Mouse (Mus musculus): ENCODE results near the gene Ep400. TPM values are rescaled to one million over a fixed set of nuclear protein-coding genes. Genes with fewer than 3 reads are reported as not detected.
A peak's percentile ranks its signal among the peaks of the same experiment; 100 is the strongest.

Gene Ep400
- polyA plus RNA-seq, 1 experiment from 2014 or later: 25.1 TPM

- H3K36me3 ChIP-seq (ENCODE audit: control insufficient read depth, insufficient read depth): peaks cover 32% of the 10 kb centered on the region
- H3K4me1 ChIP-seq (ENCODE audit: control insufficient read depth, low read depth, low read length): peaks cover 72% of the 10 kb centered on the region
Measured at GRCm38 (mm10) chr5:110802809-110803208, 32.3 kb upstream of the Ep400 start.

DNA sequence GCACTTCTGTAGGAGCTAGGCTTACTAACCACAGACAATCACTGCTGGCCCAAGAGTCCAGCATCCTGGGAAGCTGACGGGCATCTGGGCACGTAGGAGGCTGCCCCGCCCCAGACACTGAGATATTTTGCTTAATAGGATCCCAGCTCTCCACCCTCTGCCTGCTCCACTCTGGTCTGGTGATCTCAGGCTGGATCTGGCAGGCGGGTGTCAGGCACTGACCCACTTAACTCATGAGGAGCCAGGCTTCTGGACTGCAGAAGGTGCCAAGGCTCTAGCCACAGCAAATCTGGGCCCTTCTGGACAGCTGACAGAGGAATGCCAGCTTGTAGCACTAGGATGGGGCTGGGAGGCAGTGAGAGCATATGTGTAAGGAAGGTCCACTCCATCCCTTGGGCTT lies 31.7 kb upstream of the Ep400 start:
- Histone ChIP-seq H3K9ac (ENCODE audit: low read depth, low read length) (no peak overlapping the region), H3K27ac (ENCODE audit: low read length) (no peak overlapping the region), H3K36me3 (ENCODE audit: control insufficient read depth, insufficient read depth) (peaks cover 33% of the 10 kb centered on the region), H3K9me3 (replicated peaks; ENCODE audit: control insufficient read depth, low read length) (no peaks in the 10 kb centered on the region), H3K4me2 (ENCODE audit: low read depth, low read length) (no peak overlapping the region), H3K4me1 (ENCODE audit: control insufficient read depth, low read depth, low read length) (peaks cover 66% of the 10 kb centered on the region), H3K27me3 (ENCODE audit: control insufficient read depth, insufficient read depth, low read depth, low read length) (no peaks in the 10 kb centered on the region), H3K4me3 (ENCODE audit: low read depth, low read length) (no peak overlapping the region)
- ATAC-seq (ENCODE audit: low read depth): no peak
- WGBS (ENCODE audit: insufficient replicate concordance): 74% methylated on average over 4 of the region's 4 CpGs

More at GRCm38 (mm10) chr5:110802809-110803208, 32.3 kb upstream of the Ep400 start:
- no peak for ATAC-seq (ENCODE audit: low read depth)
- no peak overlapping the region for H3K4me3 ChIP-seq (ENCODE audit: low read depth, low read length)
- H3K9me3 ChIP-seq (replicated peaks; ENCODE audit: control insufficient read depth, low read length): no peaks in the 10 kb centered on the region
- H3K27ac ChIP-seq (ENCODE audit: low read length): no peak overlapping the region
- no peak overlapping the region for H3K4me2 ChIP-seq (ENCODE audit: low read depth, low read length)
- no peaks in the 10 kb centered on the region for H3K27me3 ChIP-seq (ENCODE audit: control insufficient read depth, insufficient read depth, low read depth, low read length)
- H3K9ac ChIP-seq (ENCODE audit: low read depth, low read length): no peak overlapping the region

DNA sequence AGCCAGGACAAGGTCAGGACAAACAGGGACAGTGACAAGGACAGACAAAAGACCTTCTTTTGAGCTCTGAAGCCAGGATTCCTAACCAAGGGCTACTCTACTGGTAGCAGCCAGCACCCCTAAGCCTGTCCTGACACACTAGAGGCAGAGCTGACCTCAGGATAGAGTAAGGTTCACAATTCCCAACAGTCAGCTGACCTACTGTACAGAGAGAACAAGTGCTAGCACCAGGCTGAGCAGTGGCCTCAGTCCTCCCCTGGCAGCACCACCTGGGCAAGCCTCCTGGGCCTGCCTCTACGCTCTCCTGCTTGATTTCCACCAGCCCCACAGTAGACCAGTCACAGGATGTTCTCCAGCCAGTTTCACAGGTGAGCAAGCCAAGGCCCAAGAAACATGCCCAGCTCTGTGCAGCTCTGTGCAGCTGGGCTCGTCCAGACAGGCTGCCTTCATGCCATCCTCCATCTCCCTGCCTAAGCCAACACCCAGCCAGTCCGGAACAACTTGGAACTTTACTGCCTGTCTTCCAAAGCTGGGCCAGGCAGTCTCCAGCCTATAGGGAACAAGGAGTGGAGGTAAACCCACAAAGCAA lies 30.6 kb upstream of the Ep400 start:
- Histone ChIP-seq H3K4me1 (ENCODE audit: control insufficient read depth, low read depth, low read length) (peaks cover 55% of the 10 kb centered on the region), H3K4me3 (ENCODE audit: low read depth, low read length) (no peak overlapping the region), H3K9ac (ENCODE audit: low read depth, low read length) (peak overlapping the region; percentile 25; the same call in 1 of the 2 replicates), H3K27ac (ENCODE audit: low read length) (peak overlapping the region; percentile 56), H3K27me3 (ENCODE audit: control insufficient read depth, insufficient read depth, low read depth, low read length) (no peaks in the 10 kb centered on the region), H3K9me3 (replicated peaks; ENCODE audit: control insufficient read depth, low read length) (no peaks in the 10 kb centered on the region), H3K4me2 (ENCODE audit: low read depth, low read length) (no peak overlapping the region), H3K36me3 (ENCODE audit: control insufficient read depth, insufficient read depth) (peaks cover 42% of the 10 kb centered on the region)
- peak; percentile 37 for ATAC-seq (ENCODE audit: low read depth)
- 85% methylated on average over 3 of the region's 3 CpGs for whole genome bisulfite sequencing (ENCODE audit: insufficient replicate concordance)

- Histone ChIP-seq H3K4me1 (ENCODE audit: control insufficient read depth, low read depth, low read length) (peaks cover 24% of the 10 kb centered on the region), H3K9me3 (replicated peaks; ENCODE audit: control insufficient read depth, low read length) (no peaks in the 10 kb centered on the region), H3K4me2 (ENCODE audit: low read depth, low read length) (no peak overlapping the region), H3K36me3 (ENCODE audit: control insufficient read depth, insufficient read depth) (peaks cover 68% of the 10 kb centered on the region), H3K27me3 (ENCODE audit: control insufficient read depth, insufficient read depth, low read depth, low read length) (no peaks in the 10 kb centered on the region), H3K9ac (ENCODE audit: low read depth, low read length) (no peak overlapping the region), H3K4me3 (ENCODE audit: low read depth, low read length) (no peak overlapping the region), H3K27ac (ENCODE audit: low read length) (peak overlapping the region; percentile 86)
- 74% methylated on average over 4 of the region's 4 CpGs for WGBS (ENCODE audit: insufficient replicate concordance)
- ATAC-seq (ENCODE audit: low read depth): peak; percentile 82
Measured at GRCm38 (mm10) chr5:110797696-110798095, 27.2 kb upstream of the Ep400 start.

DNA sequence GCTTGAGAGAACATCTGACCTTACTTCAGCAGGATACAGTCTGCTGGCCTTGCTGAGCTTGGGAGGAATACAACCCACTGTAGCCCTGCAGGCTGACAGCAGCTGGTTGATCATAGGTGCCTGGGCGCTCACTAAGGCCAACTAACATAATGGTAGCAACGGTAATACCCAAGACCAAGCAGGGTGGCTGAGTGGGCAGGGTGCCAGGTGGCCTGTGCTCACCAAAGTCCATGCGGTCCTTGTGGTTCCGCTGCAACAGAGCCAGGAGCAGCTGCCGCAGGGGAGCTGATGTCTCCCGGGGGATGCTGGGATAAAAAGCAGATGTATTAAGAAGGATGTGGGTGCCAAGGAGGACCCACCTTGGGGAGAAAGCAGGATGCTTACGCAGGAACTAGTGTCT lies 23.8 kb upstream of the Ep400 start:
- Histone ChIP-seq H3K36me3 (ENCODE audit: control insufficient read depth, insufficient read depth) (peaks cover 86% of the 10 kb centered on the region), H3K4me2 (ENCODE audit: low read depth, low read length) (no peak overlapping the region), H3K27ac (ENCODE audit: low read length) (no peak overlapping the region), H3K9ac (ENCODE audit: low read depth, low read length) (no peak overlapping the region), H3K4me3 (ENCODE audit: low read depth, low read length) (no peak overlapping the region), H3K4me1 (ENCODE audit: control insufficient read depth, low read depth, low read length) (no peaks in the 10 kb centered on the region; the same call in 1 of the 2 replicates), H3K9me3 (replicated peaks; ENCODE audit: control insufficient read depth, low read length) (no peaks in the 10 kb centered on the region), H3K27me3 (ENCODE audit: control insufficient read depth, insufficient read depth, low read depth, low read length) (no peaks in the 10 kb centered on the region)
- WGBS (ENCODE audit: insufficient replicate concordance): 94% methylated on average over 7 of the region's 7 CpGs
- ATAC-seq (ENCODE audit: low read depth): no peak

GRCm38 (mm10) chr5:110788684-110789083 lies 18.2 kb upstream of the Ep400 start:
- H3K27ac ChIP-seq (ENCODE audit: low read length): no peak overlapping the region
- peaks cover 14% of the 10 kb centered on the region for H3K4me1 ChIP-seq (ENCODE audit: control insufficient read depth, low read depth, low read length)
- no peak overlapping the region for H3K9ac ChIP-seq (ENCODE audit: low read depth, low read length)
- H3K9me3 ChIP-seq (replicated peaks; ENCODE audit: control insufficient read depth, low read length): no peaks in the 10 kb centered on the region
- H3K4me2 ChIP-seq (ENCODE audit: low read depth, low read length): no peak overlapping the region
- H3K27me3 ChIP-seq (ENCODE audit: control insufficient read depth, insufficient read depth, low read depth, low read length): no peaks in the 10 kb centered on the region
- no peak overlapping the region for H3K4me3 ChIP-seq (ENCODE audit: low read depth, low read length)
- peak; percentile 33; the same call in 1 of the 2 replicates for ATAC-seq (ENCODE audit: low read depth)
- H3K36me3 ChIP-seq (ENCODE audit: control insufficient read depth, insufficient read depth): peaks cover 81% of the 10 kb centered on the region
- WGBS (ENCODE audit: insufficient replicate concordance): 55% methylated on average over 5 of the region's 5 CpGs

DNA sequence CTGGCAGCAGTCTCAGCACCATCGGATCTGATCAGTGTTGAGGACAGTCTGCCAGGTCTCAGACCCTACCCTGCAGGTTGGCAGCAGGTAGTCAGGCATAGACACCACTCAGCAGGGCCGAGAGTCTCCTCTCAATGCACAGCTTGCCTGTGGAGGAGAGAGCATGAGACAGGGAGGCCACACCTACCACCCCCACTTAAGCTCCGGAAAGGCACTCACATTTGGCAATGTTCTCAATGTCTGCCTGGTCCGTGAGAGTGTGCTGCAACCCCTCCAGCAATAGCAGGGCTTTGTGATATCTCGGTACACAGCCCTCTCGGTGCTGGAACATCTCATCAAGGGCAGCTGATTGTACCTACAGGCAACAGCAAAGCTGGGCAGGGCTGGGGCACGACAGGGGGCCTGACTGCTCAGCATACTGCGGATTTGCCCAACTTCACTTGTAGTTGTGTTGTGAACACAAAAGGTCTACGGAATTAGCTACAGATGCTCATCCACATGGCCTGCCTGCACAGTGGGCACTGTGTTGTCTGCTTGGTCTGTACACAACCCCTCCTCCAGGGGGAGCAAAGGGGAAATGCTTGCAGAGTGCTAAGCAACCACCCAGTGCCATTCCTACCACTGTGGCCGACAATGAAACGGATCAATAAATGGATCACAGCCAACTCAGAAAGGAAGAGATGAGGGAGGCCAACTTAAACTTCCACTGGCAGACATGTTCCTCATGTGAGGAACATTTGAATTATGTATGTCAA lies 15.7 kb upstream of the Ep400 start:
- H3K9me3 ChIP-seq (replicated peaks; ENCODE audit: control insufficient read depth, low read length): no peaks in the 10 kb centered on the region
- H3K9ac ChIP-seq (ENCODE audit: low read depth, low read length): no peak overlapping the region
- no peaks in the 10 kb centered on the region for H3K27me3 ChIP-seq (ENCODE audit: control insufficient read depth, insufficient read depth, low read depth, low read length)
- WGBS (ENCODE audit: insufficient replicate concordance): 69% methylated on average over 11 of the region's 11 CpGs
- peaks cover 57% of the 10 kb centered on the region for H3K36me3 ChIP-seq (ENCODE audit: control insufficient read depth, insufficient read depth)
- 0 out of 2 replicates have a peak overlapping the region, but pooled peaks have one; percentile 25 for H3K27ac ChIP-seq (ENCODE audit: low read length)
- ATAC-seq (ENCODE audit: low read depth): peak; percentile 30; the same call in 1 of the 2 replicates
- H3K4me1 ChIP-seq (ENCODE audit: control insufficient read depth, low read depth, low read length): peaks cover 35% of the 10 kb centered on the region
- no peak overlapping the region for H3K4me2 ChIP-seq (ENCODE audit: low read depth, low read length)
- H3K4me3 ChIP-seq (ENCODE audit: low read depth, low read length): no peak overlapping the region

- no peaks in the 10 kb centered on the region for H3K9me3 ChIP-seq (replicated peaks; ENCODE audit: control insufficient read depth, low read length)
- peak overlapping the region; percentile 92 for H3K27ac ChIP-seq (ENCODE audit: low read length)
- 63% methylated on average over 8 of the region's 8 CpGs for WGBS (ENCODE audit: insufficient replicate concordance)
- 0 out of 2 replicates have a peak overlapping the region, but pooled peaks have one; percentile 3 for H3K9ac ChIP-seq (ENCODE audit: low read depth, low read length)
- no peak overlapping the region for H3K4me2 ChIP-seq (ENCODE audit: low read depth, low read length)
- peaks cover 55% of the 10 kb centered on the region for H3K4me1 ChIP-seq (ENCODE audit: control insufficient read depth, low read depth, low read length)
- no peak overlapping the region for H3K4me3 ChIP-seq (ENCODE audit: low read depth, low read length)
- no peaks in the 10 kb centered on the region for H3K27me3 ChIP-seq (ENCODE audit: control insufficient read depth, insufficient read depth, low read depth, low read length)
- no peak for ATAC-seq (ENCODE audit: low read depth)
- peaks cover 27% of the 10 kb centered on the region for H3K36me3 ChIP-seq (ENCODE audit: control insufficient read depth, insufficient read depth)
Measured at GRCm38 (mm10) chr5:110783150-110783549, 12.6 kb upstream of the Ep400 start.
